Mouse (Mus musculus): ENCODE results near the gene Mlf1.

The Mlf1 gene

DNA sequence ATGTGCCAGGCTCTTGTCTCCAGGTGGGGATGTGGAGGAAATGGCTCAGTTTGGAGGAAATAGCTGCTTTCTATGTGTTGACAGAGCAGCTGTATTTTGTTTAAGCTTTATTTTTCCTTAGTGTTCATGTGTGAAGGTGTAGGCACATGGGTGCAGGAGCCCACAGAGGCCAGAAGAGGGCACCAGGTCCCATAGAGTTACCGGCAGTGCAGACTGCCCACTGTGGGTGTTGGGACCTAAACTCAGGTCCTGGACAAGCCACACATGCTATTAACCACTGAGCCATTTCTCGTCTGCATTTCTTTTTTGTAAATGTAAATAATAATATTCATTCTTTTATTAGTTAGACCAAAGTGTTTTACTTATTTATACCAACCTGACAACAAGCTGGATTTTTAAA, 73.2 kb downstream of the Mlf1 start:
- DNase-seq (ENCODE audit: low spot score in 2 of 2) = no peak
